Mouse (Mus musculus) kidney, postnatal 14 days (tissue): ENCODE results near the gene Afap1l2.

Source experiments
- DNase-seq: peaks from one replicate; pipeline ENCODE4 v3.0.0; 2022; ENCODE audit warnings: mixed read lengths

Afap1l2 gene

DNA sequence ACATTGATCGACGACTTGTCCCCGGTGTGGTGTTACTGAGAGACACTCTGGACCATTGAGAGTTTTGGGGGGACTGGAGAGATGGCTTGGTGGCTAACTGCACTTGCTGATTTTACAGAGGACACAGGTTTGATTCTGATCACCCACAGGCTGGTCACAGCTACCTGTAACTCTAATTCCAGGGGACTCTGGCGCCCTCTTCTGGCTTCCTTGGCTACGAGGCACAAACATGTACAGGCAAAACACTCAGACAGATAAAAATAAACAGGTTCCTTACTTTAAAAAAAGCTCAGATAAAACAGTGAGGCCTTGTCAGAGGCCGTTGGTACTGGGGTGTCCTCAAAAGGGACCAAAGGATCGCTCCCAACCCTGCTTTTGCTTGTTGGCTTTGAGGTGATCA is 72.3 kb downstream of the Afap1l2 start:
- no peak for DNase-seq

DNA sequence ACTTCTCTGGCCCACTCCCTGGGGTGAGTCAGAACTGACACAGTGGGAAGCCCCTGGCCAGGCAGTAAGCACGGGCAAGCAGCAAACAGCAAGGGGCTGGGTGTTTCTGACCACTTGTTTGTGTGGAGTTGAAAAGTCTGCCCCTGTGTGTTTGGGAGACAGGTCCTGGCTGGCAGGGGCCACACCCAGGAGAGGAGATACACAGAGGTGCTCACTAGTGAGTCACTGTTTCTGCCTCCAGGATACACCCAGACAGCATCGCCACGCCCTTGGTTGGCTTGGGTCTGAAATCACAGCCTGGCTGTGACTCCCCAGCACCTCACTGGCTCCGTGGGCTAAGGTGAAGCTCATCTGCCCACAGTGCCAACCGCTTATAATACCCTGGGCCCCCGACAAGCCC is 72.9 kb downstream of the Afap1l2 start:
- DNase-seq: no peak

DNA sequence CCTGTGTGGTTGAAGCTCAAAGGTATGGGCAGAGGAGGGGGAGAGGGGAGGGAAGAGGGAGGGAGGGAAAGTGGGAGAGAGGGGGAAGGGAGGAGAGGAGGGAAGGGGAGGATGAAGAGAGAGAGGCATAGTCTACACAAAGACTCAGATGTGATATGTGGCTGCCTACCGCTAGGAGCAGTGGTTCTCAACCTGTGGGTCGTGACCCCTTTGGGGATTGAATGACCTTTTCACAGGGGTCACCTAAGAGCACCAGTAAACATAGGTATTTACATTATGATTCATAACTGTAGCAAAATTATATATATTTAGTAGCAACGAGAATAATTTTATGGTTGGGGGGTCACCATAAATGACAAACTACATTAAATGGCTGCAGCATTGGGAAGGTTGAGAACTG is 74.2 kb downstream of the Afap1l2 start:
- DNase-seq: no peak

DNA sequence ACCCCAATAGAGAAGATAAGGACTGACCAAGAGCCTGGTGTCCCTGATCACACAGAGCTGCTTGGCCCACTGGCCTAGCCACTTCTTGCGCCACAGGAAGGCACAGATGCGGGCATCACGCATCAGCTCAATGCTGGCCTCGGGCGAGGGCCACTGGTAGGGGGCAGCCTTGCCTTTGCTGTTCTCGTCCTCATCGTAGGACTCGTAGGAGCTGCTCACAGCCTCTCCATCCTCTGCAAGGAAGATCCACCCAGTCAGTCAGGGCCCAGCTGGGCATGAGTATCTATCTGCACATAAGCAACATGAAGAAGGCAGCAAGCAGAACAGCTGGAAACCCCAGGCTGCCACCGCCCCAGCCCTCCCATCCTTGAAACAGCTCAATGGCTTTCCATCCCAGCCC is 78.0 kb downstream of the Afap1l2 start:
- DNase-seq: no peak

DNA sequence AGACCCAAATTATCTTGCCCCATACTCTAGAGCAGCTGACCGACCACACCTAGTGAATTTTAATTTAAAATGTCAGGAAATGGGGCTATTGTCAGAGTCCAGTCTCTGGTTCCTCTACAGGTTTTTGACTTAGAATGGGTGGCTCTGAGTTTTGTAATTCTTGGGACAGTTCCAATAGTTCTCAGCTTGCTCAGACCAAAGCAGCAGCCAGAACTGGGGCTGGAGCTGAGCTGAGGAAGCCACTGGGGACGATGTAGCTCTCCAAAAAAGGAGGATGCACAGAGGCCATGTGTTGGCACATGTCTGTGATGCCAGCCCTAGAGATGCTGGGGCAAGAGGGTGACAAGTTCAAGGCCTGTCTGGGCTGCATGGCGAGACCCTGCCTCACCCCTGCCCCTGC is 78.6 kb downstream of the Afap1l2 start:
- no peak for DNase-seq

DNA sequence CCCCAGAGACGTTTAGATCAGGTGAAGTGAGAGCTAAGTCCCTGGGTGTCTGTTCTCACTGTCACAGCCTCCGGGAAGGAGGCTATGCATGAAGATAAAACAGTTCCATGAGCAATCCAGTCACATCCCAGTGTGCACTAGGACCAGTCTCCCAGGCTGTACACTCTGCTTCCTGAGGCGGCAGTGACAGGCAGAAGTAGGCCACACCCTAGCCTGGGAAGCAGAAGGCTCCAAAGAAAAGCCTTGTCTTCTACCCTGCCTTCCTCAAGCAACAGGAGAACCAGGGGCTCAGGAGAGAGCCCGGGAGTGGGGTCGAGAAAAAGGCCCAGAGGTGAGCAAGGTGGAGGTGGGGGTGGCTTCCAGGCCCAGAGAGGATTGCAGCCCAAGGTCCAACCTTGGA is 86.3 kb downstream of the Afap1l2 start:
- DNase-seq: no peak

DNA sequence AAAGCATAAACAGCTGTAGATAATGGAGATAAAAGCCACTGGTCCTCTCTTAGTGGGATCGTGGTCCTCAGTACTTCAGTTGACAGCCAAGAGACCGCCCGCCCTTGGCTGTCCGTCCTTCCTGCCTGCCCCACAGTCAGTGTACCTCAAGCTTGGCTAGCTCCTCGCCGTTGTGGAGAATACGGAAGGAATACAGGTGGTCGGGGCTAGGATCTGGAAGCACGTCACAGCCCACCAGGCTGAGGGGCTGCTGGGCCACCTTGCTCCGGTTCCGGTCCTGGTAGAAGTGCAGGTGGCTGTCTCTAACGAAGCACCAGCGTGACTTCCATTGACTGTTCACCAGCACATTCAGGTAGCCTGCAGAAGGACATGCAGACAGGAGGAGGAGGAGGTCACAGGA is 87.8 kb downstream of the Afap1l2 start:
- DNase-seq: no peak

DNA sequence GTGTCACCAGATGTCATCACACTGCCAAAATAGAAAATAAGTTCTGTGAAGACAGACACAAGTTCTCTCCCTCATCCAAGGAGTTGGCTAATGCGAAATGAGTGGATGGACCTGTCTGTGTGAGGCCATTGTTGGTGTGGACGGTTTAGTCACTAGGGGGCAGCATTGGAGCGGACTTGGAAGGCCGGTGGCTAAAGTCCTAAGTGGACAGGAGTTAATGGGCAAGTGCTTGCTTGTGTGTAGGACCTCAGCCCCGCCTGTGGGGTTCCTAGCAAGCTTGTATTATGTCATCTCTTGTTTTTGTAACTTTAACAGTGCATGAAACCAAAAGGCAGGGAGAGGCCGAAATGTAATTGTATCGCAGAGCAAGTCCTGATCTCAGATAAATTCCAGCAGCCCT is 88.4 kb downstream of the Afap1l2 start:
- peak; percentile 93 for DNase-seq

DNA sequence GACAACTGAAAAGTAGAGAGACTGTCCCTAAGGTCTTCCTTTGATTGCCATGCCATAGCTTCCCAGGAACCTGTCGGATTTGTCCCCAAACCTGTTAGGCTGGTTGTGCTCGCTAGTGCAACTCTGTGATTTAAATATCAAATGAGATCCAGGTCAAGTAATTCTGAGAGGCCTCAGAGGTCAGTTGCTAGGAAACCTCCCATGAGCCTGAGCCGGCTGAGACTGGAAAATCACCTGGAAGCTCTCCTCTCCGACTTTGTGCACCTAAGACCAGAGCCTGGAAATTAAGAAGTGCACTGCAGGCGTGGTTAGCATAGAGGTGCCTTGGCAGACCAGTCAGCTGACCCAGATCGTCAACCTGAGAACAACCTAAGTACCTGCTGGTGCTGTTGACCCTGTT is 92.9 kb downstream of the Afap1l2 start:
- peak; percentile 83 for DNase-seq

DNA sequence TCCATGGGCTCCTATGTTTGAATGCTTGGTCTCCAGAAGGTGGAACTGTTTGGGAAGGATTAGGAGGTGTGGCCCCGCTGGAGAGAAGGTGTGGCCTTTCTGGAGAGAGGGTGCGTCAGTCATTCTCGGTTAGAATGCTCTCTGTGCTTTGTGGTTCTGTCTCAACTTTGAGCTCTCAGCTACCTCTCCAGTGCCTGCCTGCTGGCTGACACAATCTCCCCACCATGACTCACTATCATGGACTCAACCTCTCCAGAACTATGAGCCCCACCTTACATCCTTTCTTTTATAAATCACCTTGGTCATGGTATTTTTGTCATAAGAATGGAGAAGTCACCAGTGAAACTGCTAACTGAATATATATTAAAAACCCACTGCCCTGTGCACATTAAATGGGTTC is 93.4 kb downstream of the Afap1l2 start:
- no peak for DNase-seq

DNA sequence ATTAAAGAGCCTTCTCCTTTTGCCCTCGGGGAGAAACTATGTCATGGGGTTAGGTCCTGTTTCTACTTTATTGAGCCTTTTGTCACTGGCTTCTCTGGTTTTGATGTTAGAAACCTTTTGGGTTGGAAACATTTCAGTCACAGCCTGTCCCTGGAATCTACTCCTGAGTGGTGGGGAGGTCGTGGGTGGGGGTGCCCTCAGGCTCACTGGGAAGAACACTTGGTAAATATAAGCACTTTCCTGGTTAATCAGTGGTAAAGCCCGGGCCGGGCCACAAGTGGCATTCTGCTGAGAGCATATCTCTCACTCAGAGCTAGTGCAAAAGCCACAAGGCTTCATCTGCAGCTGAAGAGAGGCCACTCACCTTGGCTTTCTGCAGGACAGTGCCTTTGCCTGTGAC is 94.3 kb downstream of the Afap1l2 start:
- DNase-seq: peak; percentile 74

DNA sequence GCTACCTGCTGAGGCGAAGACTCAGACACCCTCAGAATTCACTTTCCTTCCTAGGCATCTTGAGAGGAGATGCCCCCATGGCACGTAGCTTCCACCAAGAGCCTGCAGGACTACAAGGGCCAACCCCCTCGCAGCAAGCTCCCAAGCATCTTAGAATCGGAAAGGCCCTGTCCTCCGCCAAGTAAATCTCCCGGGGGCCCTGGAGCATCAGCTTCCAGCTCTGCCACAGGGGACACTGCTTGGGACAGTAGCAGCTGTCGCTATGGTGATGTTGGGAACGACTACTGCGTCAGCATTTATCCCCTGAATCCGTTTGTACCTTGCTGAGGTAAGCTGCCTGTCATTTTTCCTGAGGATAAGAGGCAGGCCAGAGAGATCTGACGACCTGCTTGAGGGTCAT is 97.5 kb downstream of the Afap1l2 start:
- no peak for DNase-seq

DNA sequence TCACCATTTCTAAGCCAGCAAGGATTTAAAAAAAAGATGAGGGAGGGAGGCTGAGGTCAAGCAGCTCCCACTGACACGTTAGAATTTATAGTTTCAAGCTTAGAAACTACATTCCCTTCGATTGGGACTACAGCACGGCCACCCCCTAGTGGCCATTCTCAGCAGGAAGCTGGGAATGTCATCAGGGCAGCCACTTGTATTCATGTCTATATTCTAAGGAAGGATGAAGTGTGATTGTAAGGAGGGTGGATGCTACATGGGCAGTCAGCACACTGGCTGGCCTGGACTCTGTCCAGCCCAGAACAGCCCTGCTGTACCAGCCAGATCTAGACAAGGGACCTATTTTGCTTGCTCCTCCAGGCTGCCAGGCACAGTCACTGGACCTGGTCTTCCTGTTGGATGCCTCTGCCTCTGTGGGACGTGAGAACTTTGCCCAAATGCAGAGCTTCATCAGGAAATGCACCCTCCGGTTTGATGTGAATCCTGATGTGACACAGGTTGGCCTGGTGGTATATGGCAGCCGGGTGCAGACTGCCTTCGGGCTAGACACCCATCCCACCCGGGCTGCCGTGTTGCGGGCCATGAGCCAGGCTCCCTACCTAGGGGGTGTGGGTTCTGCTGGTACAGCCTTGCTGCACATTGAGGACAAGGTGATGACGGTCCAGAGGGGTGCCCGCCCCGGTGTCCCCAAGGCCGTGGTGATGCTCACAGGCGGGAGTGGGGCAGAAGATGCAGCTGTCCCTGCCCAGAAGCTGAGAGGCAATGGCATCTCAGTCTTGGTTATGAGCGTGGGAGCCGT is 99.4 kb downstream of the Afap1l2 start:
- DNase-seq: peak; percentile 66

DNA sequence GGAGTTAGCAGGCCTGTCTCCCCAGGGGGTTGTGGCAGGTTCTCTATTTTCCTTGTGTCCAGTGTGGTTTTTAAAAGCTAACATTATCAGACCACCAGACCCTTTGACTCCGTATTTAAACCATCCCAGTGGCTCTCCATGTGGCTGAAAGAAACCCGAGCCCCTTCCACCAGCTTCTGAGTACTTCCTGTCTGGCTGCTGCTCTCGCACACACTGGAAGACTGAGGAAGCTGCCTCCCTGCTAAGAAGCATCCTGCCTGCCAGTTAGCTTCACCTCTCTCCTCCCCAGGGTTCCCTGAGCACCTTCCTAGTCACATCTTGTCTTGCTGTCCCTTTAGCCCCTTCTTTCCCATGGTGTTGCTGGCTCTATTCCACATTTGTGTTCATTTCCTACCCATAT is 100.2 kb downstream of the Afap1l2 start:
- no peak for DNase-seq

DNA sequence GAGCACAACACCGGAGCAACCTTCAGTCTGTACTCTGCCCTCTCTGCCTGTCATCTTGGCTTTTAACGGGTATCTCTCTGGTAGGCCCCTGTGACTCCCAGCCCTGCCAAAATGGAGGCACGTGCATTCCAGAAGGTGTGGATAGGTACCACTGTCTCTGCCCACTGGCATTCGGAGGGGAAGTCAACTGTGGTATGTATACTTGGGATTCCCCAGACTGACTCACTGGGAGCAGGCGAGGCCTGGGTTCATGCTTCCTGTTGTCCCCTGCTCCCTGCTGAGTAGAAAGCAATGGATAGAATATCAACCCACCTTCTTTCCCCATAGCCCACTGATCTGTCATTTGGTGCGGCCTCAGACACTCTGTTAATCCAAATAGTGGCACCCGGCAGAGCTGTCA is 102.6 kb downstream of the Afap1l2 start:
- DNase-seq: no peak

DNA sequence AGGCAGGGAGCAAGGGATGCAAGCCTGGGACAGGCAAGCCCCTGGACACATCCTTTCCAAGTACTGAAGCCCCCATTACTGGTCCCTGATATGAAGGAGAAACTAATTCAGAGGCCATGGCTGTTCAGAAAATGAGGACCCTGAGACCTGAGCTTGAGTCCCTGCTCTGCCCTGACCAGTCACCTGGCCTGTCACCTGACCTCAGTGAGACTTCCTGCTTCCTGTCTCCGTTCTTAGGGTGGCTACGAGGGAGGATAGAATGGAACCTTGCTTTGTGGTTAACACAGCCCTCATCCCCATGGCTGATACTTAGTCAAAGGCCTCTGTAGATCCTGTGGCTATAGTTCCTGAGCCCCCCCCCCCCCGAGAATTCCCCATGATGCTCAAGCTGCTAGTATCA is 103.9 kb downstream of the Afap1l2 start:
- no peak for DNase-seq

DNA sequence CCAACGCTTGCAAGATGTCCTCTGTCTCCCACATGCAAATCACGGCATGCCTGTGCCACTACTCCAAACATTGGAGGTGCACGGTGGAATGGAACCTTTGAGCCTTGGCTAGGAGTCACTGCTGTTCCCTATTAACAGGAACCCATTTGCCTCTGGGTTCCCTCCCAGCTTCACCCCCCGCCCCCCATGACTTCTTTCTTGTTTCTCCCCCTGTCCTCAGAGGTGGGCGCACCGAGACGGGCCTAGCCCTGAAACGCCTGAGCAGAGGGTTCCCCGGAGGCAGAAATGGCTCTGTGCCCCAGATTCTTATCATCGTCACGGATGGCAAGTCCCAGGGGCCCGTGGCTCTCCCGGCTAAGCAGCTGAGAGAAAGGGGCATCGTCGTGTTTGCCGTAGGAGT is 110.4 kb downstream of the Afap1l2 start:
- peak; percentile 61 for DNase-seq

DNA sequence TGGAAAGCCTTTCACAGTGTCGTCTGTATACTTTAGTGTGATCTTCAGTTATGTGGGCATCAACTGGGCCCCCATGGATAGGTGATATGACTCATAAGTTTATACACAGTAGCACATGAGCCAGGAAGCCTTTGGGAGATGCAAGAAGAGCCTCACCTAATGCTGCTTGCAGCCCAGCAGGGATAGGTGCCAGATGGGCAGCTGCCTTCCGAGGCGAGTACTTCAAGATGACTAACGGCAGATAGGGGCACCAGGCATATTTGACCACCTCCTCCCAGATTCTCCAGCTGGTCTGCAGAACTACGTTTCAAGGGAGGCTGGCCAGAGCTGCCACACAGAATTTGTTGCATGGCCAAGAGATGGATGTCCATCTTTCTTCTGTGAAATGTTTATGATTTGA is 114.7 kb downstream of the Afap1l2 start:
- no peak for DNase-seq

DNA sequence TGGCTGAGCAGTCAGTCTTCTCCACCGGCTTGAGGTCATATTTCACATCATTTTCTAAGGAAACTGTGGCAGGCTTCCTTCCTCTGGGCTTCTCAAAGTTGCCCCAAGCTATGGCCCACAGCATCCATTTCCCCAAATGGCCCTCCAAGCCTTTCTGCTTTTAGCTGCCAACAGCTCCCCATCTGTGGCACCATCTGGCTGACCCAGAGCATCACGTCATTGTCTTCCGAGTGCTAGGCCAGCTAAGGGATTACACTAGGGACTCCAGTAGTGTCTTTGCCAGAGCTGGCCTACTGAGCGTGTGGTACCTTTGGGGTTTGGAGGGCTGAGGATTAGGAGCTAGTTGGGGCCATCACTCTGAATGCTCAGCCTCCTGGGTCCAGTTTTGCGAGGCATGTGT is 115.4 kb downstream of the Afap1l2 start:
- DNase-seq: no peak

DNA sequence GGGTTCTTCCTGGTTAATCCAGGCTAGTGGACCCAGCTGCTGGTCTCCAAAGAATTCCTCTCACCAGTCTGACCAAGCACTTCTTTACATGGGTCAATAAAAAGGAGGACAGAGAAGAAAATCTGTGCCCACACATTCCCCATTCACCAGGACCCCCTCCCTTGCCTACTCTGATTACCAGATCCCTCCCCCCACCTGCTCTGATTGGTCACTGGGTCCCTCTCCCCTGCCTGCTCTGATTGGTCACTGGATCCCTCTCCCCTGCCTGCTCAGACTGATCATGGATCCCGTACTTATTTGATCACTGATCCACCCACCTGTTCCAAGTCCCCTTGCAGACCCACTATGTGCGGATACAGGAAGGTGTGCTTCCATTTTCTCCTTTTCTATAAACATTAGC is 116.6 kb downstream of the Afap1l2 start:
- DNase-seq: no peak

DNA sequence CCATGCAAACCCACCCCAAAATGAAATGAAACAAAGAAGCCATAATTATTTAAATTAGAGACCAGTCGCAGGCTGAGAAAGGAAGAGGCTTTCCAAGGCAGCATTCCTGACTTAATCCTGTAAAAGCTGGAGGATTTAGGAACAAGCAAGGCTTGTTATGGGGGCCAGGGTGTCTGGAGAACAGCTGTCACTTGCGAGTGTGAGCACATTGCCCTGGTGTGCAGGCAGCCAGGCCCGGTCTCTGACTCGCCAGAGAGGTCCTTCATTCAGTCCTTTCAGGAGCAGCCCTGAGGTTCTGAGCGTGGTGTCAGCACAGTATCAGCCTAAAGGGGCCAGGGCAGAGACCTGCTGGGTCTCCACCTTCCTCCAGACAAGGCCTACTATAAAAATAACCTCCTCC is 119.4 kb downstream of the Afap1l2 start:
- no peak for DNase-seq

DNA sequence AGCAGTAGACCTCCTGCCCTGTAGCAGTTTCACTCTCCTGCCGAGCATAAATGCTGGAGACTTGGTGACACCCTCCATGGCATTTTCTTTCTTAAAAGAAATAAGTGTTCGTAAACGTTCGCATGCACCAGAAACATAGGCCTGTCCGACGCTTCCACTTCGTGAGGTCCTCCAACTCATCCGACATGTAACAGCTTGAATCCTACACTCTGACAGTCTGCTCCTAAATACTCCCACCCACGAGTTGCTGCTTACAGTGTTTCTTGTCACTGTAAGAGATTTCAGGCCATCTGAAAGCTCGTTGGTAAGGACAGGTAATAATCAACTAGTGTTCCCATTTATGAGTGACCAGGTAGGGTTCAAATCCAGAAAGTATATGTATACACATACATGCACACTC is 120.1 kb downstream of the Afap1l2 start:
- DNase-seq: no peak

DNA sequence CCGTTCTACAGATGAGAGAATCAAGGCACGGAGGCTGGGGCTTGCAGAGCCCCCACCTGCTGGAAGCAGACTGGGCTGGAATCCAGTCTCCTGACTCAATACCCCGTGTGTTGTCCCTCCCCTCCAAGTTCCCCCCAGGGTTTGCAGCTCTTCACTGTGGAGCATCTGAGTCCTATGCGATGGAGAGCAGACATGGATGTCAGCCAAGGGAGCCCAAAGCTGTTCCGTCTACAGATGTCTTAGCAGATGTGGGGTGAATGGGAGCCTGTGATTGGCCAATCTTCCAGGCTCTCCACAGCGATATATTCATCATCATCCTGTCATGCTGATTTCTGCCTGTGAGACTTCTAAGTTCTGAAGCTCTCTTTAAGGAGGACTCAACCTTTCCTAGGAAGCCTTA is 130.7 kb downstream of the Afap1l2 start:
- no peak for DNase-seq

DNA sequence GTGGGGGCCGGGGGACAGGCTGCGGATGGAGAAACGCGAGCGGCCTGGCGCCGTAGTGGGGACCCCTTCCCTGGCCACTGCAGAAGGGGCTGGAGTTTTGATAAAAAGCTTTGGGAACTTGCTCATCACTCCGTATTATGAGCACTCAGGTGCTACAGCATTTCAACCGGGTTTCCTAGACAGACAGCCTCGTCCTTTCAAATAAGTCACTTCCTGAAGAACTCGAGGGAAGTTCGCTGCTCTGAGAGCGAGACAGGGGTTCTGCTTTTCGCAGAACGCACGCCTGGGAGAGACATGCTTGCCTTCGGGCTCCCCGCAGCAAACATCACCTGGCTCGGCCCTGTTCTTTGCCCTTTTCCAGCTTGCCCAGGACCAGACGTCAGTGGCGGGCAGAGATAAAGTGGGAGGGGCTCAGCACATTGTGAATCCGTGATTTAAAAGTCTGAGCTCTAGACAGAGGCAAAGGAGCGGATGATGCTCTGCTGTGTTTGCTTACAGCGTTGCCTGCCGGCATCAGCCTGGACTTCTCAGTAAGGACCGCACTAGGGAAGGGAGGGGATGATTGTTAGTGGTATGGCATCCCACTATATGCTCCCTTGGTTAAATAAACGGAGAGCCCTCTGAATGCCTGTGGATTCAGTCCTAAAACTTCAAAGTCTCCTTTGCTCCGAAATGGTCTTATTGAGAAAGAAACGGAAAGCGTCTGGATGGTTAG is 133.3 kb downstream of the Afap1l2 start:
- peak; percentile 13 for DNase-seq
